Mouse (Mus musculus): ENCODE data around the gene Plekha1.

- no peak for TF ChIP-seq SIN3A (IDR thresholded peaks at IDR 0.05; ENCODE audit: low read length)
- TF ChIP-seq RCOR1 (conservative IDR thresholded peaks at IDR 0.05; ENCODE audit: low read depth, low read length), result no peak
Observed at GRCm38 (mm10) chr7:130949331-130949751, 83.8 kb downstream of the Plekha1 start.
